Mouse (Mus musculus) left cerebral cortex, adult 9 months (tissue): ENCODE data around the gene Dcaf11.

Source experiments
- DNase-seq, 2 experiments: peaks; one replicate each; pipeline ENCODE4 v3.0.0; 2022; ENCODE audit warnings: low spot score in 2 of 2

The Dcaf11 gene

GRCm38 (mm10) chr14:55555788-55556187 lies 4.0 kb upstream of the Dcaf11 start:
- no peak for DNase-seq

- peak in 1 of 2 experiments; percentile 79 for DNase-seq
These were observed 2.8 kb upstream of the Dcaf11 start for GRCm38 (mm10) chr14:55557003-55557402.

GRCm38 (mm10) chr14:55557587-55557986 lies 2.2 kb upstream of the Dcaf11 start:
- DNase-seq = no peak

- DNase-seq = no peak
These were observed 912 bp upstream of the Dcaf11 start for GRCm38 (mm10) chr14:55558740-55559448.

- peak; percentile 98 to 99 for DNase-seq
These were observed 632 bp downstream of the Dcaf11 start, which contains the start of gene A730061H03Rik for GRCm38 (mm10) chr14:55560202-55561073. TSS of gene A730061H03Rik (minus strand) at chr14:55560406.

- no peak for DNase-seq
These were observed 2.1 kb downstream of the Dcaf11 start for GRCm38 (mm10) chr14:55561860-55562259.

- no peak for DNase-seq
These were observed 3.4 kb downstream of the Dcaf11 start for GRCm38 (mm10) chr14:55563249-55563648.

GRCm38 (mm10) chr14:55565748-55566147 lies 5.9 kb downstream of the Dcaf11 start:
- DNase-seq = no peak

- DNase-seq = no peak
These were observed 7.7 kb downstream of the Dcaf11 start for GRCm38 (mm10) chr14:55567496-55567895.

- no peak for DNase-seq
These were observed 10.8 kb downstream of the Dcaf11 start for GRCm38 (mm10) chr14:55570588-55570987.

GRCm38 (mm10) chr14:55571760-55572159 lies 12.0 kb downstream of the Dcaf11 start:
- no peak for DNase-seq

- DNase-seq = no peak
These were observed 15.5 kb downstream of the Dcaf11 start, which contains the start of gene Fitm1 for GRCm38 (mm10) chr14:55575302-55575701. TSS of gene Fitm1 (plus strand) at chr14:55575617.

- DNase-seq = no peak
These were observed 15.9 kb downstream of the Dcaf11 start for GRCm38 (mm10) chr14:55575711-55576110.

- DNase-seq = peak in 1 of 2 experiments; percentile 43
These were observed 16.6 kb downstream of the Dcaf11 start for GRCm38 (mm10) chr14:55576376-55576775.

- peak in 1 of 2 experiments; percentile 65 for DNase-seq
These were observed 18.3 kb downstream of the Dcaf11 start, which contains the start of gene Psme1 for GRCm38 (mm10) chr14:55577871-55578667. TSS of gene Psme1 (plus strand) at chr14:55578123.

- DNase-seq = no peak
These were observed 19.0 kb downstream of the Dcaf11 start for GRCm38 (mm10) chr14:55578668-55579269.

GRCm38 (mm10) chr14:55579511-55580496 lies 20.0 kb downstream of the Dcaf11 start:
- no peak for DNase-seq

GRCm38 (mm10) chr14:55580731-55581130 lies 20.9 kb downstream of the Dcaf11 start:
- no peak for DNase-seq

- DNase-seq = no peak
These were observed 22.3 kb downstream of the Dcaf11 start for GRCm38 (mm10) chr14:55581981-55582681.
